Mouse (Mus musculus) liver, postnatal 0 days (tissue): Measurements from ENCODE around the gene Nvl. TPM values are rescaled to one million over a fixed set of nuclear protein-coding genes. Genes with fewer than 3 reads are reported as not detected.

Experiments used
- ATAC-seq: fragments of 200-750 bp; cut with Nextera tagmentation; 2 replicates; pipeline ENCODE4 v1.8.0; 2017; ENCODE audit warnings: mild to moderate bottlenecking, moderate library complexity
- DNase-seq: peaks from one replicate; pipeline ENCODE4 v3.0.0-alpha.2; 2016
- H3K27ac ChIP-seq: fragments of 300-500 bp; sonication (generic); 2 replicates; pipeline ENCODE4 v1.5.1; 2014; ENCODE audit warnings: antibody characterized with exemption, moderate library complexity, mild to moderate bottlenecking, low read depth
- H3K27me3 ChIP-seq: fragments of 300-500 bp; sonication (generic); 2 replicates; pipeline ENCODE4 v1.6.1; 2014; ENCODE audit warnings: low read length, control low read depth, mixed read lengths; ENCODE audit not compliant: insufficient read depth
- H3K36me3 ChIP-seq: fragments of 300-500 bp; sonication (generic); replicated peaks from 2 replicates; pipeline ENCODE4 v1.6.1; 2014; ENCODE audit warnings: mild to moderate bottlenecking, control low read depth, low read length, moderate library complexity, mixed read lengths; ENCODE audit not compliant: insufficient read depth
- H3K4me1 ChIP-seq: fragments of 300-500 bp; sonication (generic); 2 replicates; pipeline ENCODE4 v1.6.1; 2014; ENCODE audit warnings: antibody characterized with exemption, mild to moderate bottlenecking, control low read depth; ENCODE audit not compliant: insufficient read depth
- H3K4me2 ChIP-seq: fragments of 300-500 bp; sonication (generic); 2 replicates; pipeline ENCODE4 v1.6.1; 2014; ENCODE audit warnings: low read depth, mild to moderate bottlenecking, low read length, moderate library complexity, mixed read lengths
- H3K4me3 ChIP-seq: fragments of 300-500 bp; sonication (generic); 2 replicates; pipeline ENCODE4 v1.5.1; 2014; ENCODE audit warnings: low read depth, low read length
- H3K9ac ChIP-seq: fragments of 300-500 bp; sonication (generic); replicated peaks from 2 replicates; pipeline ENCODE4 v1.6.1; 2014; ENCODE audit warnings: mild to moderate bottlenecking, moderate library complexity
- H3K9me3 ChIP-seq: fragments of 300-500 bp; sonication (generic); 2 replicates; pipeline ENCODE4 v1.6.1; 2016; ENCODE audit warnings: mild to moderate bottlenecking, control low read depth, low read length, mixed read lengths
- CTCF ChIP-seq: sonication (generic); IDR thresholded peaks from 2 replicates; pipeline ENCODE4 v1.5.1; 2016; ENCODE audit warnings: antibody characterized with exemption, low read depth
- EP300 ChIP-seq: IDR thresholded peaks from 2 replicates; pipeline ENCODE4 v1.6.1; 2016; ENCODE audit warnings: antibody characterized with exemption, low read depth, mild to moderate bottlenecking
- WGBS: fragments of 180-500 bp; shearing (Covaris S2); extraction: QIAGEN DNeasy Blood & Tissue Kit; methylation state at CpG from one replicate; pipeline ENCODE4 v1.1.7; 2014; ENCODE audit not compliant: insufficient replicate concordance; 5-methylcytosine and 5-hydroxymethylcytosine counted together
- polyA plus RNA-seq: library from polyadenylated mRNA; unstranded; fragments of >200 nt; fragmentation: Nextera tagmentation; extraction: Ambion mirVana; gene quantifications from 2 replicates; pipeline ENCODE4 v1.2.1, GENCODE M21; 2015

Nvl gene
- polyA plus RNA-seq, 1 experiment from 2014 or later, result 7.8 TPM

DNA sequence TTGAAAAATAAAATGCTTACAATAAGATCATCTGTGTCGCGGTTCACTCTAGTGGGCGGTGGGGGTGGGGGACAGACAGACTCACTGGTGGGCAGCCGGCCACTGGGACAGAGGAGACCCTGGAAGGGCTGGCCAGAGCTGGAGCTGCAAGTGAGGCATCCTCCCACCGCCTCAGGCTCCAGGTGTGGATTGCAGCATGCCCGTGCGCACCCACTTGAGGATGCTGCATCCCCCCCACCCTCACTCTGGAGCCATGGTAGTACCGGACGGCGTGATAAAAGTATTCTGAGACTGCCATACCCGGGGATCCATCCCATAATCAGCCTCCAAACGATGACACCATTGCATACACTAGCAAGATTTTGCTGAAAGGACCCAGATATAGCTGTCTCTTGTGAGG, 54.0 kb downstream of the Nvl start:
- H3K9me3 ChIP-seq, result no peaks in the 10 kb centered on the region
- H3K36me3 ChIP-seq, result peaks cover 22% of the 10 kb centered on the region
- ATAC-seq, result no peak
- H3K9ac ChIP-seq, result no peak overlapping the region
- H3K27me3 ChIP-seq, result no peaks in the 10 kb centered on the region
- no peak overlapping the region for H3K4me3 ChIP-seq
- H3K27ac ChIP-seq, result no peak overlapping the region
- whole genome bisulfite sequencing, result 78% methylated on average over 12 of the region's 12 CpGs
- H3K4me1 ChIP-seq, result no peaks in the 10 kb centered on the region
- H3K4me2 ChIP-seq, result no peak overlapping the region
- DNase-seq, result no peak
- TF ChIP-seq EP300, result no peak
- no peak for TF ChIP-seq CTCF

GRCm38 (mm10) chr1:181084021-181084420, 60.0 kb downstream of the Nvl start:
- 36% methylated on average over 2 of the region's 2 CpGs for WGBS
- H3K36me3 ChIP-seq, result no peaks in the 10 kb centered on the region
- H3K9ac ChIP-seq, result no peak overlapping the region
- H3K4me1 ChIP-seq, result no peaks in the 10 kb centered on the region
- no peaks in the 10 kb centered on the region for H3K27me3 ChIP-seq
- no peak for ATAC-seq
- H3K4me3 ChIP-seq, result no peak overlapping the region
- TF ChIP-seq CTCF, result no peak
- no peak overlapping the region for H3K4me2 ChIP-seq
- DNase-seq, result no peak
- H3K27ac ChIP-seq, result no peak overlapping the region
- H3K9me3 ChIP-seq, result no peaks in the 10 kb centered on the region

DNA sequence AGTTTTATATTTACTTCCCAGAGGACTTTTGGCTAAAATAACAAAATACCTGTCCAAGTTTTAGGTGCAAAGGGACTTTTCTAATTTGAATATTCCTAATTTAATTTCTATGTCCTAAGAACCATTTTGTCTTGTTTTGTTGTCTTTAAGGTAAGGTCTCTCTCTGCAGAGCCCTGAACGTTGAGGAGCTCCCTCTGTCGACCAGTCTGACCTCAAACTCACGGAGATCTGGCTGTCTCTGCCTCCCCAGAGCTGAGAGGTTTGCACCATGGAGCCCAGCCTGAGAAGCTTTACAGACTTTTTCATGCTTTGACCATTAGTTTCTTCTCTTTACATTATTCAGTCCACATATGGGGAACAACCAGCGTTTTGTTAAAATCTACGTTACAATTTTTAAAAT, 70.9 kb downstream of the Nvl start:
- Histone ChIP-seq H3K4me1 (no peaks in the 10 kb centered on the region), H3K4me2 (no peak overlapping the region), H3K4me3 (no peak overlapping the region), H3K9me3 (no peaks in the 10 kb centered on the region), H3K27ac (no peak overlapping the region), H3K27me3 (0 out of 2 replicates have a peak, but pooled peaks cover 6% of the 10 kb centered on the region), H3K9ac (no peak overlapping the region), H3K36me3 (no peaks in the 10 kb centered on the region)
- WGBS, result 33% methylated on average over 5 of the region's 5 CpGs
- TF ChIP-seq EP300 (no peak), CTCF (peak; percentile 29)
- ATAC-seq (no peak), DNase-seq (no peak)

DNA sequence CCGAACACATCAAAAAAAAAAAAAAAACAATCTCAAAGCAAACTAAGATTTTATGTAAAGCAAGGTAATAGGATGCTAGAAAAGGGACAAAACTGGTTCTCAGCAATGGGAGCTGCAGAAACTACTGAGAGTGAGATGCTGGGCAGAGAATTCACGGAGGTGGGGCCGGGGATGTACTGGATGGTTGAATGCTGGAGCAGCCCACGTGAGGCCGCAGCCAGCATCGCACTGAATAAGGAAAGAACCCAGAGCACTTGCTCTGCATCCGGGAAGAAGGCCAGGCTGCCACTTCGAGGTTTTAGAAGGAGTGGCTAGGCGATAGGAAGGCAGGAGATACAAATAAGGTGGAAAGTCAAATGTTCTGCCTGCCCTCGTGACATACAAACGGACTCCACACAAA, 74.3 kb downstream of the Nvl start:
- Histone ChIP-seq H3K9ac (no peak overlapping the region), H3K27ac (no peak overlapping the region), H3K4me2 (no peak overlapping the region), H3K4me3 (no peak overlapping the region), H3K27me3 (0 out of 2 replicates have a peak, but pooled peaks cover 3% of the 10 kb centered on the region), H3K36me3 (no peaks in the 10 kb centered on the region), H3K4me1 (no peaks in the 10 kb centered on the region), H3K9me3 (no peaks in the 10 kb centered on the region)
- TF ChIP-seq EP300 (no peak), CTCF (no peak)
- WGBS, result 56% methylated on average over 11 of the region's 11 CpGs
- ATAC-seq (no peak), DNase-seq (no peak)

DNA sequence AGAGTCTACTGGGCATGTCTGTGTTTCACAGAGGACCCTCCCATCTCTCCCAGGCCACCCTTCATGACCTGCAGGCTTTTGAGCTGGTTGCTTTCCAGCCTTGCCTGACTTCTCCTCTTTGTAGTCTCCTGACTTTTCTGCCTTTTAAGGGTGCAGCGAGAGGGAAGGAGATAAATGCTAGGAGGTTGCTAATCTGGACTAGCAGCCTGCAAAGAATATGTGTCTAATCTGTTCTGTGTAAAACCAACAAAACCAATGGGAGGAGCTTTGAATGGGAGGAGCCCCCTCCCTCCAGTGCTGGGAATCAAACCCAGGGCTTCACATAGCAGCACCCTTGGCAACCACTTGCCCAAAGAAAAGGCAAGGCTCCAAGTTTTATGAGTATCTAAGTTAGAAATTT, 75.7 kb downstream of the Nvl start:
- ATAC-seq (no peak), DNase-seq (no peak)
- Histone ChIP-seq H3K27me3 (0 out of 2 replicates have a peak, but pooled peaks cover 3% of the 10 kb centered on the region), H3K4me2 (no peak overlapping the region), H3K4me3 (no peak overlapping the region), H3K9ac (no peak overlapping the region), H3K27ac (no peak overlapping the region), H3K36me3 (no peaks in the 10 kb centered on the region), H3K9me3 (no peaks in the 10 kb centered on the region), H3K4me1 (no peaks in the 10 kb centered on the region)
- 48% methylated on average over 1 of the region's 1 CpGs for WGBS
- TF ChIP-seq CTCF (no peak), EP300 (no peak)

DNA sequence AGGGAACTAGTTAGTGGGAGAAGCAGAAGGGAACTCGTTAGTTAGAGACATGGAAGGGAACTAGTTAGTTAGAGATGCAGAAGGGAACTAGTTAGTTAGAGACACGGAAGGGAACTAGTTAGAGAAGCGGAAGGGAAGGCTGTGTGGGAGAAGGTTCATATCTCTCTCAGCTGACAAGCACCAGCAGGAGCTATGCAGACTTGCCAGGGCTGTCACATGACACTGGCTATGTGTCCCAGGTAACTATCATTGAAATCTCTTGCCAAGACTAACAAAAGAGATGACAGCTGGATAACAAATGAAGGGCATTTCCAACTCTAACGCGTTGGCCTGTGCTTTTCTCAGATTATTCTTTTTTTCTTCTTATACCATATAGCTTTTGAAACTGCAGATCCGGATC, 79.4 kb downstream of the Nvl start:
- 72% methylated on average over 6 of the region's 6 CpGs for WGBS
- H3K9ac ChIP-seq, result no peak overlapping the region
- H3K4me1 ChIP-seq, result no peaks in the 10 kb centered on the region
- H3K27ac ChIP-seq, result no peak overlapping the region
- DNase-seq (no peak), ATAC-seq (no peak)
- no peaks in the 10 kb centered on the region for H3K9me3 ChIP-seq
- H3K4me2 ChIP-seq, result no peak overlapping the region
- no peaks in the 10 kb centered on the region for H3K27me3 ChIP-seq
- no peak overlapping the region for H3K4me3 ChIP-seq
- no peaks in the 10 kb centered on the region for H3K36me3 ChIP-seq
- TF ChIP-seq EP300, result no peak
- TF ChIP-seq CTCF, result no peak

- Histone ChIP-seq H3K27me3 (no peaks in the 10 kb centered on the region), H3K4me3 (no peak overlapping the region), H3K9me3 (no peaks in the 10 kb centered on the region), H3K4me1 (no peaks in the 10 kb centered on the region), H3K9ac (no peak overlapping the region), H3K27ac (no peak overlapping the region), H3K36me3 (no peaks in the 10 kb centered on the region), H3K4me2 (no peak overlapping the region)
- TF ChIP-seq CTCF, result no peak
- no peak for TF ChIP-seq EP300
- ATAC-seq (no peak), DNase-seq (no peak)
- WGBS, result 67% methylated on average over 2 of the region's 2 CpGs
These were observed 80.0 kb downstream of the Nvl start for GRCm38 (mm10) chr1:181063991-181064390.
